Mouse (Mus musculus): Measurements from ENCODE around the gene Kcnn3. TPM values are rescaled to one million over a fixed set of nuclear protein-coding genes. Genes with fewer than 3 reads are reported as not detected.

Kcnn3 gene
- polyA plus RNA-seq, 1 experiment from 2014 or later: 1.3 TPM

GRCm38 (mm10) chr3:89569058-89569457, 49.1 kb downstream of the Kcnn3 start:
- H3K9me3 ChIP-seq (ENCODE audit: control insufficient read depth, low read length): no peaks in the 10 kb centered on the region
- DNase-seq (ENCODE audit: low spot score, missing footprints) (no peak), ATAC-seq (ENCODE audit: low FRiP score) (no peak)
- H3K4me1 ChIP-seq (ENCODE audit: control insufficient read depth, insufficient read depth, low read length): no peaks in the 10 kb centered on the region
- H3K4me3 ChIP-seq (ENCODE audit: low read depth, low read length): no peak overlapping the region
- H3K4me2 ChIP-seq: no peak overlapping the region
- H3K27me3 ChIP-seq (ENCODE audit: control insufficient read depth, insufficient read depth, low read length): no peaks in the 10 kb centered on the region
- H3K36me3 ChIP-seq (ENCODE audit: control insufficient read depth, insufficient read depth, low read length): no peaks in the 10 kb centered on the region
- 94% methylated on average over 1 of the region's 1 CpGs for WGBS
- H3K9ac ChIP-seq (ENCODE audit: low read length): no peak overlapping the region
- no peak overlapping the region for H3K27ac ChIP-seq (ENCODE audit: low read depth, low read length)

- no peaks in the 10 kb centered on the region for H3K27me3 ChIP-seq (ENCODE audit: control insufficient read depth, insufficient read depth, low read length)
- DNase-seq (ENCODE audit: low spot score, missing footprints): peak; percentile 67
- no peaks in the 10 kb centered on the region for H3K36me3 ChIP-seq (ENCODE audit: control insufficient read depth, insufficient read depth, low read length)
- H3K9ac ChIP-seq (ENCODE audit: low read length): no peak overlapping the region
- no peaks in the 10 kb centered on the region for H3K9me3 ChIP-seq (ENCODE audit: control insufficient read depth, low read length)
- H3K4me1 ChIP-seq (ENCODE audit: control insufficient read depth, insufficient read depth, low read length): no peaks in the 10 kb centered on the region
- no peak overlapping the region for H3K27ac ChIP-seq (ENCODE audit: low read depth, low read length)
- H3K4me3 ChIP-seq (ENCODE audit: low read depth, low read length): no peak overlapping the region
- no peak overlapping the region for H3K4me2 ChIP-seq
- ATAC-seq (ENCODE audit: low FRiP score): no peak
- 71% methylated on average over 7 of the region's 7 CpGs for WGBS
Observed at GRCm38 (mm10) chr3:89569707-89570324, 49.9 kb downstream of the Kcnn3 start.

- Histone ChIP-seq H3K36me3 (ENCODE audit: control insufficient read depth, insufficient read depth, low read length) (no peaks in the 10 kb centered on the region), H3K4me1 (ENCODE audit: control insufficient read depth, insufficient read depth, low read length) (no peaks in the 10 kb centered on the region), H3K4me3 (ENCODE audit: low read depth, low read length) (no peak overlapping the region), H3K4me2 (no peak overlapping the region), H3K9ac (ENCODE audit: low read length) (no peak overlapping the region), H3K27ac (ENCODE audit: low read depth, low read length) (no peak overlapping the region), H3K9me3 (ENCODE audit: control insufficient read depth, low read length) (no peaks in the 10 kb centered on the region), H3K27me3 (ENCODE audit: control insufficient read depth, insufficient read depth, low read length) (no peaks in the 10 kb centered on the region)
- ATAC-seq (ENCODE audit: low FRiP score): no peak
- peak; percentile 44 for DNase-seq (ENCODE audit: low spot score, missing footprints)
- 83% methylated on average over 3 of the region's 3 CpGs for WGBS
Observed at GRCm38 (mm10) chr3:89570362-89570761, 50.4 kb downstream of the Kcnn3 start.

- WGBS: 66% methylated on average over 2 of the region's 2 CpGs
- Histone ChIP-seq H3K9ac (ENCODE audit: low read length) (no peak overlapping the region), H3K27me3 (ENCODE audit: control insufficient read depth, insufficient read depth, low read length) (no peaks in the 10 kb centered on the region), H3K4me3 (ENCODE audit: low read depth, low read length) (no peak overlapping the region), H3K4me2 (no peak overlapping the region), H3K36me3 (ENCODE audit: control insufficient read depth, insufficient read depth, low read length) (no peaks in the 10 kb centered on the region), H3K9me3 (ENCODE audit: control insufficient read depth, low read length) (no peaks in the 10 kb centered on the region), H3K27ac (ENCODE audit: low read depth, low read length) (no peak overlapping the region), H3K4me1 (ENCODE audit: control insufficient read depth, insufficient read depth, low read length) (peaks cover 4% of the 10 kb centered on the region)
- peak; percentile 24; the same call in 1 of the 2 replicates for ATAC-seq (ENCODE audit: low FRiP score)
- DNase-seq (ENCODE audit: low spot score, missing footprints): no peak
Observed at GRCm38 (mm10) chr3:89574260-89574659, 54.3 kb downstream of the Kcnn3 start.

GRCm38 (mm10) chr3:89576381-89576780, 56.4 kb downstream of the Kcnn3 start:
- no peak overlapping the region for H3K9ac ChIP-seq (ENCODE audit: low read length)
- ATAC-seq (ENCODE audit: low FRiP score) (no peak), DNase-seq (ENCODE audit: low spot score, missing footprints) (no peak)
- no peak overlapping the region for H3K4me2 ChIP-seq
- H3K36me3 ChIP-seq (ENCODE audit: control insufficient read depth, insufficient read depth, low read length): no peaks in the 10 kb centered on the region
- no peak overlapping the region for H3K27ac ChIP-seq (ENCODE audit: low read depth, low read length)
- no peaks in the 10 kb centered on the region for H3K27me3 ChIP-seq (ENCODE audit: control insufficient read depth, insufficient read depth, low read length)
- WGBS: 89% methylated on average over 6 of the region's 6 CpGs
- H3K9me3 ChIP-seq (ENCODE audit: control insufficient read depth, low read length): no peaks in the 10 kb centered on the region
- H3K4me1 ChIP-seq (ENCODE audit: control insufficient read depth, insufficient read depth, low read length): peaks cover 4% of the 10 kb centered on the region
- H3K4me3 ChIP-seq (ENCODE audit: low read depth, low read length): no peak overlapping the region

GRCm38 (mm10) chr3:89577154-89577553, 57.2 kb downstream of the Kcnn3 start:
- Histone ChIP-seq H3K4me1 (ENCODE audit: control insufficient read depth, insufficient read depth, low read length) (peaks cover 4% of the 10 kb centered on the region), H3K27ac (ENCODE audit: low read depth, low read length) (no peak overlapping the region), H3K4me2 (no peak overlapping the region), H3K9ac (ENCODE audit: low read length) (no peak overlapping the region), H3K9me3 (ENCODE audit: control insufficient read depth, low read length) (no peaks in the 10 kb centered on the region), H3K4me3 (ENCODE audit: low read depth, low read length) (no peak overlapping the region), H3K36me3 (ENCODE audit: control insufficient read depth, insufficient read depth, low read length) (no peaks in the 10 kb centered on the region), H3K27me3 (ENCODE audit: control insufficient read depth, insufficient read depth, low read length) (no peaks in the 10 kb centered on the region)
- no peak for ATAC-seq (ENCODE audit: low FRiP score)
- 87% methylated on average over 5 of the region's 5 CpGs for WGBS
- peak; percentile 17 for DNase-seq (ENCODE audit: low spot score, missing footprints)

- Histone ChIP-seq H3K36me3 (ENCODE audit: control insufficient read depth, insufficient read depth, low read length) (no peaks in the 10 kb centered on the region), H3K4me3 (ENCODE audit: low read depth, low read length) (no peak overlapping the region), H3K4me2 (no peak overlapping the region), H3K4me1 (ENCODE audit: control insufficient read depth, insufficient read depth, low read length) (peaks cover 4% of the 10 kb centered on the region), H3K9me3 (ENCODE audit: control insufficient read depth, low read length) (no peaks in the 10 kb centered on the region), H3K27ac (ENCODE audit: low read depth, low read length) (no peak overlapping the region), H3K27me3 (ENCODE audit: control insufficient read depth, insufficient read depth, low read length) (no peaks in the 10 kb centered on the region), H3K9ac (ENCODE audit: low read length) (no peak overlapping the region)
- ATAC-seq (ENCODE audit: low FRiP score) (no peak), DNase-seq (ENCODE audit: low spot score, missing footprints) (peak; percentile 35)
- 73% methylated on average over 4 of the region's 4 CpGs for WGBS
Observed at GRCm38 (mm10) chr3:89578083-89578482, 58.1 kb downstream of the Kcnn3 start.

- Histone ChIP-seq H3K4me2 (no peak overlapping the region), H3K27me3 (ENCODE audit: control insufficient read depth, insufficient read depth, low read length) (no peaks in the 10 kb centered on the region), H3K9ac (ENCODE audit: low read length) (no peak overlapping the region), H3K27ac (ENCODE audit: low read depth, low read length) (no peak overlapping the region), H3K36me3 (ENCODE audit: control insufficient read depth, insufficient read depth, low read length) (no peaks in the 10 kb centered on the region), H3K9me3 (ENCODE audit: control insufficient read depth, low read length) (no peaks in the 10 kb centered on the region), H3K4me3 (ENCODE audit: low read depth, low read length) (no peak overlapping the region), H3K4me1 (ENCODE audit: control insufficient read depth, insufficient read depth, low read length) (peaks cover 4% of the 10 kb centered on the region)
- DNase-seq (ENCODE audit: low spot score, missing footprints): no peak
- WGBS: 28% methylated on average over 10 of the region's 10 CpGs
- peak; percentile 22; the same call in 1 of the 2 replicates for ATAC-seq (ENCODE audit: low FRiP score)
Observed at GRCm38 (mm10) chr3:89578803-89579202, 58.8 kb downstream of the Kcnn3 start.

GRCm38 (mm10) chr3:89584254-89584653, 64.3 kb downstream of the Kcnn3 start:
- Histone ChIP-seq H3K27ac (ENCODE audit: low read depth, low read length) (no peak overlapping the region), H3K9ac (ENCODE audit: low read length) (no peak overlapping the region), H3K4me2 (no peak overlapping the region), H3K36me3 (ENCODE audit: control insufficient read depth, insufficient read depth, low read length) (no peaks in the 10 kb centered on the region), H3K9me3 (ENCODE audit: control insufficient read depth, low read length) (no peaks in the 10 kb centered on the region), H3K27me3 (ENCODE audit: control insufficient read depth, insufficient read depth, low read length) (no peaks in the 10 kb centered on the region), H3K4me1 (ENCODE audit: control insufficient read depth, insufficient read depth, low read length) (no peaks in the 10 kb centered on the region), H3K4me3 (ENCODE audit: low read depth, low read length) (no peak overlapping the region)
- DNase-seq (ENCODE audit: low spot score, missing footprints) (no peak), ATAC-seq (ENCODE audit: low FRiP score) (no peak)
- WGBS: 80% methylated on average over 4 of the region's 4 CpGs

All from midbrain, embryonic 11.5 days (tissue).